Mouse (Mus musculus): ENCODE results near the gene Dgat2. TPM values are rescaled to one million over a fixed set of nuclear protein-coding genes. Genes with fewer than 3 reads are reported as not detected.

The Dgat2 gene
- polyA plus RNA-seq, 1 experiment from 2014 or later, result 38.5 TPM

DNA sequence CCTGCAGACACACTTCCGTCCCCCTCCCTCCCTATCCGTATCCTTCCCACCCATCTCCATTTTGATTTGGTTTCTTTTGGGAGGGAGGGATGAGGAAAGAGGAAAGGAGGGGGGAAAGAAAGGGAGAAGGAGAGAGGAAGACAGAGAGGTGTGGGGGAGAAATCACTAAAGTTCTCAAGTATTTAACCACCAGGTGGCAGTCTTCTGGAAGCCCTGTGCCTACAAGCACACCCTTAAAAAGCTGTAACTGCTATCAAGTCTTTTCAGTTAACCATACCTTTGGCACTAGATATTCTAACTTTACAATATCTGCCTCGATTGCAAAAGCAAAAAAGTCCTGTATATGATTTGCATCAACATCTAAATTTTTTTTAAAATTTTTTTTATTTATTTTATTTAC, 75.0 kb downstream of the Dgat2 start:
- ATAC-seq (replicated peaks; ENCODE audit: extremely low read depth, insufficient read depth, low FRiP score), result peak; percentile 49; the same call in 1 of the 2 replicates
- Histone ChIP-seq H3K9me3 (replicated peaks; ENCODE audit: control insufficient read depth, low read length) (no peaks in the 10 kb centered on the region), H3K27ac (ENCODE audit: low read length) (no peak overlapping the region), H3K9ac (ENCODE audit: low read length) (no peak overlapping the region), H3K4me1 (ENCODE audit: control insufficient read depth, insufficient read depth, low read length) (peaks cover 4% of the 10 kb centered on the region; the same call in 1 of the 2 replicates), H3K4me3 (ENCODE audit: low read length) (no peak overlapping the region), H3K4me2 (ENCODE audit: low read depth, low read length) (no peak overlapping the region), H3K27me3 (ENCODE audit: control insufficient read depth, insufficient read depth, low read length) (no peaks in the 10 kb centered on the region), H3K36me3 (ENCODE audit: control insufficient read depth, insufficient read depth) (no peaks in the 10 kb centered on the region)
- 48% methylated on average over 3 of the region's 3 CpGs for WGBS

DNA sequence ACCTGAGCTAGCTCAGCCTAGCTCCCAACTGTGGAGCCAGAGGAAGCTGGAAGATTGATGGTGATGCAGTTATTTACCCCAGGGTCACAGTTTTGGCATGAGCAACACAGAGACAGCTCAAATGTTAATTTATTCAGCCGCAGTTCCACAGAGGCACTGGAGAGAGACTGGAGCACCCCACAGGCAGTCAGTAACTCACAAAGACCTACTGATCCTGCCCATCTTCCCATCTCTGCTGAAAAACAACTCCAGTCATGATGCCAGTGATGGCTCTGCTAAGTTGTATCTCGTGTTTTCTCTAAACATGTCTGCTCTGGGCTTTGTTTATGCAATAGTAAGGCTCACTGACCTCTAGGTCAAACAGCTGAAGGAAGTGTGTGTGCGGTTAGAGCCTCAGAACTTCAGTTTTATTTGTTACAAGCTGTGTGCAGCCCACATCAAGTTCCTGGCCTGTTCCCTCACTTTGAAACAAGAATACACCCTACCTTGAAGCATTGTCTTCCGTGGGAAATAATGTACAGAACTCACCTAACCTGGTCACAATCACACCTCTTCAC, 75.7 kb downstream of the Dgat2 start:
- ATAC-seq (replicated peaks; ENCODE audit: extremely low read depth, insufficient read depth, low FRiP score), result no peak
- H3K9ac ChIP-seq (ENCODE audit: low read length), result no peak overlapping the region
- H3K27me3 ChIP-seq (ENCODE audit: control insufficient read depth, insufficient read depth, low read length), result no peaks in the 10 kb centered on the region
- H3K27ac ChIP-seq (ENCODE audit: low read length), result no peak overlapping the region
- 69% methylated on average over 4 of the region's 4 CpGs for WGBS
- no peaks in the 10 kb centered on the region for H3K36me3 ChIP-seq (ENCODE audit: control insufficient read depth, insufficient read depth)
- H3K9me3 ChIP-seq (replicated peaks; ENCODE audit: control insufficient read depth, low read length), result no peaks in the 10 kb centered on the region
- H3K4me1 ChIP-seq (ENCODE audit: control insufficient read depth, insufficient read depth, low read length), result peaks cover 8% of the 10 kb centered on the region; the same call in 1 of the 2 replicates
- H3K4me2 ChIP-seq (ENCODE audit: low read depth, low read length), result no peak overlapping the region
- H3K4me3 ChIP-seq (ENCODE audit: low read length), result no peak overlapping the region

Other genes starting within 250 kb of the Dgat2 start
- gene Uvrag, start 41.6 kb downstream of the Dgat2 start, polyA plus RNA-seq (2015; fragmentation: Nextera tagmentation; extraction: Ambion mirVana), result 16.3 and 17.3 TPM in 2 replicates
- 0.64 and 0.95 TPM in 2 replicates for gene Mogat2, start 55.9 kb upstream of the Dgat2 start, polyA plus RNA-seq (2015; fragmentation: Nextera tagmentation; extraction: Ambion mirVana)
- gene Map6, start 84.7 kb upstream of the Dgat2 start, polyA plus RNA-seq (2015; fragmentation: Nextera tagmentation; extraction: Ambion mirVana), result 2.2 and 2.8 TPM in 2 replicates
- gene Serpinh1, start 170.5 kb upstream of the Dgat2 start, polyA plus RNA-seq (2015; fragmentation: Nextera tagmentation; extraction: Ambion mirVana), result 1,129 and 1,149 TPM in 2 replicates
- 26.9 and 28.4 TPM in 2 replicates for gene Gdpd5, start 198.7 kb upstream of the Dgat2 start, polyA plus RNA-seq (2015; fragmentation: Nextera tagmentation; extraction: Ambion mirVana)

Measured in heart, embryonic 16.5 days (tissue).